Mouse (Mus musculus) lung, adult 2 months (tissue): ENCODE measurements around the gene Mrpl21.

Experiments used
- CTCF ChIP-seq: fragments of 200-500 bp; IDR thresholded peaks from 2 replicates; pipeline ENCODE4 v1.5.1; 2011; ENCODE audit warnings: mild to moderate bottlenecking, low read length, control low read depth; ENCODE audit not compliant: insufficient read depth
- POLR2A ChIP-seq: fragments of 200-500 bp; IDR thresholded peaks from 2 replicates; pipeline ENCODE4 v1.6.1; 2011; ENCODE audit warnings: low read depth, mild to moderate bottlenecking, control low read depth, low read length, borderline replicate concordance; ENCODE audit errors: extremely low read depth

GRCm38 (mm10) chr19:3336485-3337255, 54.0 kb downstream of the Mrpl21 start:
- TF ChIP-seq CTCF (no peak), POLR2A (no peak)
